Mouse (Mus musculus) CH12.LX (cell line): Measurements from ENCODE around the gene Syne4. TPM values are rescaled to one million over a fixed set of nuclear protein-coding genes. Genes with fewer than 3 reads are reported as not detected.

Experiments
- DNase-seq: peaks from one replicate; pipeline ENCODE4 v3.0.0-alpha.2; 2013; ENCODE audit errors: extremely low read depth
- H3K27ac ChIP-seq: 2 replicates; pipeline ENCODE4 v1.5.1; 2012; ENCODE audit warnings: low read depth, mild to moderate bottlenecking, control low read depth, moderate library complexity; ENCODE audit not compliant: insufficient read depth
- H3K27me3 ChIP-seq: replicated peaks from 2 replicates; pipeline ENCODE3; 2012; ENCODE audit warnings: inconsistent platforms
- H3K36me3 ChIP-seq, 2 experiments: replicated peaks in 1 of 2; 2 replicates each; pipeline versions ENCODE3 to v1.6.1; 2012; ENCODE audit warnings: inconsistent platforms in 1 of 2, low read length in 1 of 2, mild to moderate bottlenecking in 1 of 2, mixed read lengths in 1 of 2, moderate library complexity in 1 of 2; ENCODE audit not compliant: control insufficient read depth in 1 of 2, insufficient read depth in 1 of 2
- H3K4me1 ChIP-seq, 2 experiments: 2 replicates each; pipeline ENCODE4 v1.6.1; 2012; ENCODE audit warnings: inconsistent platforms in 1 of 2, moderate library complexity in 1 of 2; ENCODE audit not compliant: insufficient read depth in 2 of 2, control insufficient read depth in 1 of 2
- H3K4me2 ChIP-seq: 2 replicates; pipeline ENCODE4 v1.6.1; 2012; ENCODE audit warnings: low read depth, mild to moderate bottlenecking, control low read depth; ENCODE audit not compliant: poor library complexity, insufficient read depth, severe bottlenecking
- H3K4me3 ChIP-seq, 3 experiments: fragments of 150-350 bp in 1 of 3; sonication (generic) in 1 of 3; replicated peaks in 1 of 3; 2 replicates each; pipeline versions ENCODE3 to v1.5.1; 2011 to 2012; ENCODE audit warnings: low read depth in 2 of 3, low read length in 2 of 3, mild to moderate bottlenecking in 2 of 3, moderate library complexity in 2 of 3, control low read depth in 1 of 3, improper control_type of control experiment in 1 of 3, inconsistent platforms in 1 of 3, mixed read lengths in 1 of 3; ENCODE audit not compliant: poor library complexity in 1 of 3
- H3K79me2 ChIP-seq: replicated peaks from 2 replicates; pipeline ENCODE4 v1.6.1; 2012; ENCODE audit warnings: mild to moderate bottlenecking, moderate library complexity; ENCODE audit not compliant: control insufficient read depth, poor library complexity, insufficient read depth, severe bottlenecking; ENCODE audit errors: extremely low read depth
- H3K9ac ChIP-seq: 2 replicates; pipeline ENCODE4 v1.6.1; 2012; ENCODE audit warnings: low read depth, mild to moderate bottlenecking, control low read depth, moderate library complexity; ENCODE audit not compliant: insufficient read depth
- H3K9me3 ChIP-seq: replicated peaks from 2 replicates; pipeline ENCODE3; 2012; ENCODE audit warnings: low read length, inconsistent platforms, mixed read lengths
- BHLHE40 ChIP-seq: IDR thresholded peaks from 2 replicates; pipeline ENCODE4 v1.6.1; 2011; ENCODE audit warnings: mild to moderate bottlenecking, low read depth, low read length, improper control_type of control experiment
- CHD2 ChIP-seq: IDR thresholded peaks from 2 replicates; pipeline ENCODE4 v1.6.1; 2011; ENCODE audit warnings: low read length, improper control_type of control experiment
- CTCF ChIP-seq, 2 experiments: IDR thresholded peaks in 1 of 2; conservative IDR thresholded peaks in 1 of 2; 2 replicates each; pipeline ENCODE4 v1.5.1; 2011 to 2012; ENCODE audit warnings: low read depth in 2 of 2, low read length in 2 of 2, improper control_type of control experiment in 1 of 2, inconsistent platforms in 1 of 2, mild to moderate bottlenecking in 1 of 2, moderate library complexity in 1 of 2
- ELF1 ChIP-seq: IDR thresholded peaks from 2 replicates; pipeline ENCODE4 v1.6.1; 2014; ENCODE audit warnings: low read depth, mild to moderate bottlenecking, inconsistent platforms, low read length, improper control_type of control experiment
- EP300 ChIP-seq: IDR thresholded peaks from 2 replicates; pipeline ENCODE4 v1.6.1; 2011; ENCODE audit warnings: low read length, improper control_type of control experiment
- GABPA ChIP-seq: IDR thresholded peaks from 2 replicates; pipeline ENCODE4 v1.6.1; 2012; ENCODE audit warnings: low read depth, low read length, improper control_type of control experiment, inconsistent platforms; ENCODE audit not compliant: insufficient replicate concordance
- JUND ChIP-seq: conservative IDR thresholded peaks from 2 replicates; pipeline ENCODE4 v1.6.1; 2011; ENCODE audit warnings: low read depth, low read length, improper control_type of control experiment
- KAT2A ChIP-seq: IDR thresholded peaks from 2 replicates; pipeline ENCODE4 v1.6.1; 2012; ENCODE audit warnings: low read length, improper control_type of control experiment, inconsistent platforms; ENCODE audit not compliant: insufficient replicate concordance
- MAFK ChIP-seq: IDR thresholded peaks from 2 replicates; pipeline ENCODE4 v1.6.1; 2011; ENCODE audit warnings: low read length, improper control_type of control experiment; ENCODE audit not compliant: insufficient replicate concordance
- MEF2A ChIP-seq: IDR thresholded peaks from 2 replicates; pipeline ENCODE4 v1.6.1; 2014; ENCODE audit warnings: low read depth, mild to moderate bottlenecking, inconsistent platforms, low read length, improper control_type of control experiment, borderline replicate concordance
- PAX5 ChIP-seq: IDR thresholded peaks from 2 replicates; pipeline ENCODE4 v1.6.1; 2012; ENCODE audit warnings: low read length, inconsistent platforms, mixed read lengths
- POLR2A ChIP-seq: IDR thresholded peaks from 2 replicates; pipeline ENCODE4 v1.6.1; 2011; ENCODE audit warnings: low read depth, mild to moderate bottlenecking, improper control_type of control experiment, low read length
- RAD21 ChIP-seq: IDR thresholded peaks from 2 replicates; pipeline ENCODE4 v1.6.1; 2011; ENCODE audit warnings: low read depth, mild to moderate bottlenecking, low read length, improper control_type of control experiment, moderate library complexity
- RCOR1 ChIP-seq: conservative IDR thresholded peaks from 2 replicates; pipeline ENCODE4 v1.6.1; 2012; ENCODE audit warnings: low read depth, mild to moderate bottlenecking, inconsistent platforms, low read length, improper control_type of control experiment
- SIN3A ChIP-seq: IDR thresholded peaks from 2 replicates; pipeline ENCODE4 v1.6.1; 2012; ENCODE audit warnings: low read length, improper control_type of control experiment, inconsistent platforms
- SMC3 ChIP-seq: IDR thresholded peaks from 2 replicates; pipeline ENCODE4 v1.6.1; 2011; ENCODE audit warnings: low read depth, low read length, improper control_type of control experiment
- TCF12 ChIP-seq: IDR thresholded peaks from 2 replicates; pipeline ENCODE4 v1.6.1; 2014; ENCODE audit warnings: low read depth, mild to moderate bottlenecking, inconsistent platforms, low read length, improper control_type of control experiment
- UBTF ChIP-seq: IDR thresholded peaks from 2 replicates; pipeline ENCODE4 v1.6.1; 2012; ENCODE audit warnings: low read depth, mild to moderate bottlenecking, inconsistent platforms, low read length, improper control_type of control experiment, moderate library complexity
- USF2 ChIP-seq: conservative IDR thresholded peaks from 2 replicates; pipeline ENCODE4 v1.6.1; 2011; ENCODE audit warnings: low read depth, low read length, improper control_type of control experiment
- ZC3H11A ChIP-seq: IDR thresholded peaks from 2 replicates; pipeline ENCODE4 v1.6.1; 2012; ENCODE audit warnings: low read depth, mild to moderate bottlenecking, inconsistent platforms, low read length, improper control_type of control experiment
- ZMIZ1 ChIP-seq: IDR thresholded peaks from 2 replicates; pipeline ENCODE4 v1.6.1; 2012; ENCODE audit warnings: low read depth, mild to moderate bottlenecking, inconsistent platforms, low read length, improper control_type of control experiment
- ZNF384 ChIP-seq: IDR thresholded peaks from 2 replicates; pipeline ENCODE4 v1.6.1; 2012; ENCODE audit warnings: low read depth, low read length, improper control_type of control experiment, inconsistent platforms
- dilution Hi-C: fragments of 300-500 bp; cut with MboI; formaldehyde crosslinking; loops from 2 replicates; pipeline ENCODE4 v1.14.3; 2020; ENCODE audit warnings: low sequenced_read_pairs; ENCODE audit not compliant: extremely low pct_unique_long_range_greater_than_20kb, extremely low pct_ligation_motif_present
- in situ Hi-C: fragments of 300-500 bp; cut with MboI; formaldehyde crosslinking; loops from 3 replicates; pipeline ENCODE4 v1.14.3; 2019; ENCODE audit warnings: low sequenced_read_pairs, low pct_ligation_motif_present, low pct_unique_long_range_greater_than_20kb, mixed read lengths
- polyA plus RNA-seq: library from polyadenylated mRNA; unstranded; fragments of >175 nt; gene quantifications from 2 replicates; pipeline ENCODE4 v1.2.1, GENCODE M21; 2012; ENCODE audit warnings: low read depth; ENCODE audit not compliant: insufficient read length
- total RNA-seq, 2 experiments: library from RNA; depleted of rRNA; stranded (reverse); fragments of 300-350 nt in 1 of 2; fragments of >200 nt in 1 of 2; gene quantifications; 2 replicates each; pipeline ENCODE4 v1.2.3; 2012 to 2014

The Syne4 gene
- total and polyA plus RNA-seq, 3 experiments: 0.70 to 3.1 (median 1.9) TPM

DNA sequence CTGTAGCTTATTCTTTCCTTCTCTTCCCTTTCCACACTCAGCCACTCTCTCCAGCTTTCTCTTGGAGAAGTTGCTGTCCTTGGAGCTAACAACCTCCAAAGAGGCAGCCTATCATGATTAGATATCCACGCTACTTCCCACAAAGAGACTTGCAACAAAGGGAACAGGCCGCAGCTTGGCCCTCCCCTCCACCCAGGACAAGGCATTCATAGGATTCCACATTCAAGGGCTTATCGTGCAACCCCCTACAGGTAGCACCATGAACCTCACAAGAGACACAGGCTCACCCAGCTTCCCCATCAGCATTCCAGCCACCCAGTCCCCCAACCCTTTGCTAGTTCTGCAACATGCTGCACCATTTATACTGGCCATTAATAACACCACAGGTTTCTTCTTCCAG lies 47.8 kb upstream of the Syne4 start:
- no peaks in the 10 kb centered on the region for H3K79me2 ChIP-seq
- DNase-seq: no peak
- H3K9ac ChIP-seq: no peak overlapping the region
- in situ Hi-C loops (no loop called here), dilution Hi-C loops (no loop called here)
- peaks cover 0 to 5% of the 10 kb centered on the region in 2 experiments; a peak in 2 of 4 replicates for H3K4me1 ChIP-seq
- H3K4me2 ChIP-seq: no peak overlapping the region
- no peaks in the 10 kb centered on the region for H3K9me3 ChIP-seq
- no peak for TF ChIP-seq KAT2A
- no peak for TF ChIP-seq ELF1
- no peak for TF ChIP-seq JUND
- TF ChIP-seq ZC3H11A: no peak
- TF ChIP-seq MEF2A: no peak
- TF ChIP-seq GABPA: no peak
- TF ChIP-seq EP300: no peak
- no peak for TF ChIP-seq UBTF
- no peak overlapping the region for H3K4me3 ChIP-seq
- H3K36me3 ChIP-seq: peaks cover 69 to 88% of the 10 kb centered on the region in 2 experiments
- no peak overlapping the region for H3K27ac ChIP-seq
- no peaks in the 10 kb centered on the region for H3K27me3 ChIP-seq

DNA sequence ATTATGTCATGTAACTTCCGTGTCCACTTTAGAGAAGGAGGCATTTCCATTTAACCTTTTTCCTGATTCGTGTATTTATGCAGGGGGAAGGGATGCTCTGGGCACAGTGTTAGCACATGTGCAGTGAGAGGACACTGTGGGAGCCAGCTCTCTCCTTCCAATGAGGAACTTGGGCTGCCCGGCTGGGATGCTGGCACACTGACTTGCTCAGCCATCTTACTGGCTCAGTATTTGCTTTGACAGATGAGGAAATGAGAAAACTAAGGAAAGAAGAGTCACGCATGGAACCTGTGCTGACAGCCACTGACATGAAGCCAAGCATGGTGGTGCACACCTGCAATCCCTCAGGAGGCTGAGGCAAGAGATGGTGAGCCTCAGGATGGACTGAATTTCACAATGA lies 45.0 kb upstream of the Syne4 start:
- peaks cover 0 to 8% of the 10 kb centered on the region in 2 experiments; a peak in 2 of 4 replicates for H3K4me1 ChIP-seq
- no peak overlapping the region for H3K4me3 ChIP-seq
- H3K9ac ChIP-seq: no peak overlapping the region
- no peaks in the 10 kb centered on the region for H3K9me3 ChIP-seq
- no peak for DNase-seq
- H3K27me3 ChIP-seq: no peaks in the 10 kb centered on the region
- H3K79me2 ChIP-seq: no peaks in the 10 kb centered on the region
- dilution Hi-C loops (no loop called here), in situ Hi-C loops (no loop called here)
- H3K27ac ChIP-seq: no peak overlapping the region
- no peak for TF ChIP-seq SIN3A
- no peak for TF ChIP-seq TCF12
- TF ChIP-seq USF2: no peak
- no peak for TF ChIP-seq KAT2A
- TF ChIP-seq ZMIZ1: no peak
- TF ChIP-seq MAFK: no peak
- TF ChIP-seq SMC3: no peak
- TF ChIP-seq ZNF384: no peak
- TF ChIP-seq RAD21: no peak
- TF ChIP-seq MEF2A: no peak
- TF ChIP-seq PAX5: no peak
- no peak for TF ChIP-seq BHLHE40
- no peak for TF ChIP-seq RCOR1
- TF ChIP-seq ZC3H11A: no peak
- TF ChIP-seq GABPA: no peak
- TF ChIP-seq POLR2A: no peak
- TF ChIP-seq CTCF (conservative IDR thresholded peaks at IDR 0.05 in 1 of 2, IDR thresholded peaks at IDR 0.05 in 1 of 2; ENCODE audit: low read depth in 2 of 2, low read length in 2 of 2): no peak
- TF ChIP-seq CHD2: no peak
- H3K36me3 ChIP-seq: peaks cover 58 to 90% of the 10 kb centered on the region in 2 experiments
- H3K4me2 ChIP-seq: no peak overlapping the region
